Mouse (Mus musculus): Measurements from ENCODE around the gene Fggy. TPM values are rescaled to one million over a fixed set of nuclear protein-coding genes. Genes with fewer than 3 reads are reported as not detected.

Gene Fggy
- polyA plus RNA-seq, 1 experiment from 2014 or later = 11.1 TPM

- no peak overlapping the region for H3K4me2 ChIP-seq (replicated peaks; ENCODE audit: low read depth, low read length)
- no peak overlapping the region for H3K4me3 ChIP-seq (ENCODE audit: low read depth, low read length)
- no peaks in the 10 kb centered on the region for H3K4me1 ChIP-seq (replicated peaks; ENCODE audit: control insufficient read depth, insufficient read depth, low read length)
- 97% methylated on average over 3 of the region's 3 CpGs for WGBS
- DNase-seq (ENCODE audit: low spot score) (no peak), ATAC-seq (ENCODE audit: low FRiP score) (no peak)
- no peaks in the 10 kb centered on the region for H3K27me3 ChIP-seq (ENCODE audit: control insufficient read depth, insufficient read depth, low read length)
- no peaks in the 10 kb centered on the region for H3K9me3 ChIP-seq (ENCODE audit: control insufficient read depth, low read length)
- H3K36me3 ChIP-seq (ENCODE audit: control insufficient read depth, insufficient read depth, low read length) = no peaks in the 10 kb centered on the region
- H3K27ac ChIP-seq (ENCODE audit: low read depth, low read length) = no peak overlapping the region
- no peak overlapping the region for H3K9ac ChIP-seq (ENCODE audit: low read depth, low read length)
These were observed 306.1 kb downstream of the Fggy start for GRCm38 (mm10) chr4:95863500-95863803.

GRCm38 (mm10) chr4:95865251-95865650 is 307.9 kb downstream of the Fggy start:
- H3K4me3 ChIP-seq (ENCODE audit: low read depth, low read length) = no peak overlapping the region
- WGBS = 87% methylated on average over 5 of the region's 5 CpGs
- H3K4me2 ChIP-seq (replicated peaks; ENCODE audit: low read depth, low read length) = no peak overlapping the region
- DNase-seq (ENCODE audit: low spot score) (no peak), ATAC-seq (ENCODE audit: low FRiP score) (no peak)
- no peaks in the 10 kb centered on the region for H3K27me3 ChIP-seq (ENCODE audit: control insufficient read depth, insufficient read depth, low read length)
- H3K9me3 ChIP-seq (ENCODE audit: control insufficient read depth, low read length) = no peaks in the 10 kb centered on the region
- H3K9ac ChIP-seq (ENCODE audit: low read depth, low read length) = no peak overlapping the region
- no peaks in the 10 kb centered on the region for H3K4me1 ChIP-seq (replicated peaks; ENCODE audit: control insufficient read depth, insufficient read depth, low read length)
- no peaks in the 10 kb centered on the region for H3K36me3 ChIP-seq (ENCODE audit: control insufficient read depth, insufficient read depth, low read length)
- H3K27ac ChIP-seq (ENCODE audit: low read depth, low read length) = no peak overlapping the region

- Histone ChIP-seq H3K4me1 (replicated peaks; ENCODE audit: control insufficient read depth, insufficient read depth, low read length) (no peaks in the 10 kb centered on the region), H3K27me3 (ENCODE audit: control insufficient read depth, insufficient read depth, low read length) (no peaks in the 10 kb centered on the region), H3K27ac (ENCODE audit: low read depth, low read length) (no peak overlapping the region), H3K36me3 (ENCODE audit: control insufficient read depth, insufficient read depth, low read length) (no peaks in the 10 kb centered on the region), H3K4me3 (ENCODE audit: low read depth, low read length) (no peak overlapping the region), H3K9me3 (ENCODE audit: control insufficient read depth, low read length) (no peaks in the 10 kb centered on the region), H3K9ac (ENCODE audit: low read depth, low read length) (no peak overlapping the region), H3K4me2 (replicated peaks; ENCODE audit: low read depth, low read length) (no peak overlapping the region)
- ATAC-seq (ENCODE audit: low FRiP score) (no peak), DNase-seq (ENCODE audit: low spot score) (no peak)
- WGBS = 68% methylated on average over 3 of the region's 3 CpGs
These were observed 308.6 kb downstream of the Fggy start for GRCm38 (mm10) chr4:95865882-95866281.

GRCm38 (mm10) chr4:95867103-95867502 is 309.8 kb downstream of the Fggy start:
- no peak overlapping the region for H3K4me2 ChIP-seq (replicated peaks; ENCODE audit: low read depth, low read length)
- H3K9ac ChIP-seq (ENCODE audit: low read depth, low read length) = no peak overlapping the region
- H3K9me3 ChIP-seq (ENCODE audit: control insufficient read depth, low read length) = no peaks in the 10 kb centered on the region
- H3K4me3 ChIP-seq (ENCODE audit: low read depth, low read length) = no peak overlapping the region
- H3K27me3 ChIP-seq (ENCODE audit: control insufficient read depth, insufficient read depth, low read length) = no peaks in the 10 kb centered on the region
- WGBS = 93% methylated on average over 3 of the region's 3 CpGs
- no peaks in the 10 kb centered on the region for H3K4me1 ChIP-seq (replicated peaks; ENCODE audit: control insufficient read depth, insufficient read depth, low read length)
- ATAC-seq (ENCODE audit: low FRiP score) (no peak), DNase-seq (ENCODE audit: low spot score) (no peak)
- no peaks in the 10 kb centered on the region for H3K36me3 ChIP-seq (ENCODE audit: control insufficient read depth, insufficient read depth, low read length)
- no peak overlapping the region for H3K27ac ChIP-seq (ENCODE audit: low read depth, low read length)

GRCm38 (mm10) chr4:95868348-95868747 is 311.0 kb downstream of the Fggy start:
- Histone ChIP-seq H3K4me3 (ENCODE audit: low read depth, low read length) (no peak overlapping the region), H3K4me2 (replicated peaks; ENCODE audit: low read depth, low read length) (no peak overlapping the region), H3K4me1 (replicated peaks; ENCODE audit: control insufficient read depth, insufficient read depth, low read length) (no peaks in the 10 kb centered on the region), H3K9ac (ENCODE audit: low read depth, low read length) (no peak overlapping the region), H3K27ac (ENCODE audit: low read depth, low read length) (no peak overlapping the region), H3K9me3 (ENCODE audit: control insufficient read depth, low read length) (no peaks in the 10 kb centered on the region), H3K36me3 (ENCODE audit: control insufficient read depth, insufficient read depth, low read length) (no peaks in the 10 kb centered on the region), H3K27me3 (ENCODE audit: control insufficient read depth, insufficient read depth, low read length) (no peaks in the 10 kb centered on the region)
- WGBS = 82% methylated on average over 6 of the region's 6 CpGs
- DNase-seq (ENCODE audit: low spot score) (no peak), ATAC-seq (ENCODE audit: low FRiP score) (no peak)

GRCm38 (mm10) chr4:95871216-95871881 is 314.0 kb downstream of the Fggy start:
- H3K27ac ChIP-seq (ENCODE audit: low read depth, low read length) = no peak overlapping the region
- no peaks in the 10 kb centered on the region for H3K36me3 ChIP-seq (ENCODE audit: control insufficient read depth, insufficient read depth, low read length)
- H3K9ac ChIP-seq (ENCODE audit: low read depth, low read length) = no peak overlapping the region
- H3K4me1 ChIP-seq (replicated peaks; ENCODE audit: control insufficient read depth, insufficient read depth, low read length) = no peaks in the 10 kb centered on the region
- H3K4me2 ChIP-seq (replicated peaks; ENCODE audit: low read depth, low read length) = no peak overlapping the region
- no peaks in the 10 kb centered on the region for H3K27me3 ChIP-seq (ENCODE audit: control insufficient read depth, insufficient read depth, low read length)
- H3K9me3 ChIP-seq (ENCODE audit: control insufficient read depth, low read length) = no peaks in the 10 kb centered on the region
- DNase-seq (ENCODE audit: low spot score) (peak; percentile 77), ATAC-seq (ENCODE audit: low FRiP score) (no peak)
- 42% methylated on average over 6 of the region's 6 CpGs for WGBS
- H3K4me3 ChIP-seq (ENCODE audit: low read depth, low read length) = no peak overlapping the region

- Histone ChIP-seq H3K9ac (ENCODE audit: low read depth, low read length) (no peak overlapping the region), H3K4me3 (ENCODE audit: low read depth, low read length) (no peak overlapping the region), H3K27me3 (ENCODE audit: control insufficient read depth, insufficient read depth, low read length) (no peaks in the 10 kb centered on the region), H3K4me1 (replicated peaks; ENCODE audit: control insufficient read depth, insufficient read depth, low read length) (no peaks in the 10 kb centered on the region), H3K4me2 (replicated peaks; ENCODE audit: low read depth, low read length) (no peak overlapping the region), H3K36me3 (ENCODE audit: control insufficient read depth, insufficient read depth, low read length) (no peaks in the 10 kb centered on the region), H3K27ac (ENCODE audit: low read depth, low read length) (no peak overlapping the region), H3K9me3 (ENCODE audit: control insufficient read depth, low read length) (no peaks in the 10 kb centered on the region)
- 94% methylated on average over 4 of the region's 4 CpGs for WGBS
- no peak for DNase-seq (ENCODE audit: low spot score)
- no peak for ATAC-seq (ENCODE audit: low FRiP score)
These were observed 318.6 kb downstream of the Fggy start for GRCm38 (mm10) chr4:95875896-95876295.

- Histone ChIP-seq H3K27me3 (ENCODE audit: control insufficient read depth, insufficient read depth, low read length) (no peaks in the 10 kb centered on the region), H3K9me3 (ENCODE audit: control insufficient read depth, low read length) (no peaks in the 10 kb centered on the region), H3K4me2 (replicated peaks; ENCODE audit: low read depth, low read length) (no peak overlapping the region), H3K27ac (ENCODE audit: low read depth, low read length) (no peak overlapping the region), H3K4me3 (ENCODE audit: low read depth, low read length) (no peak overlapping the region), H3K36me3 (ENCODE audit: control insufficient read depth, insufficient read depth, low read length) (no peaks in the 10 kb centered on the region), H3K4me1 (replicated peaks; ENCODE audit: control insufficient read depth, insufficient read depth, low read length) (no peaks in the 10 kb centered on the region), H3K9ac (ENCODE audit: low read depth, low read length) (no peak overlapping the region)
- DNase-seq (ENCODE audit: low spot score) (no peak), ATAC-seq (ENCODE audit: low FRiP score) (no peak)
- 96% methylated on average over 4 of the region's 4 CpGs for WGBS
These were observed 320.1 kb downstream of the Fggy start for GRCm38 (mm10) chr4:95877436-95877835.

- no peak overlapping the region for H3K4me2 ChIP-seq (replicated peaks; ENCODE audit: low read depth, low read length)
- H3K4me3 ChIP-seq (ENCODE audit: low read depth, low read length) = no peak overlapping the region
- H3K9me3 ChIP-seq (ENCODE audit: control insufficient read depth, low read length) = no peaks in the 10 kb centered on the region
- WGBS = 64% methylated on average over 4 of the region's 4 CpGs
- H3K4me1 ChIP-seq (replicated peaks; ENCODE audit: control insufficient read depth, insufficient read depth, low read length) = no peaks in the 10 kb centered on the region
- H3K36me3 ChIP-seq (ENCODE audit: control insufficient read depth, insufficient read depth, low read length) = no peaks in the 10 kb centered on the region
- DNase-seq (ENCODE audit: low spot score) (no peak), ATAC-seq (ENCODE audit: low FRiP score) (no peak)
- H3K27ac ChIP-seq (ENCODE audit: low read depth, low read length) = no peak overlapping the region
- no peak overlapping the region for H3K9ac ChIP-seq (ENCODE audit: low read depth, low read length)
- no peaks in the 10 kb centered on the region for H3K27me3 ChIP-seq (ENCODE audit: control insufficient read depth, insufficient read depth, low read length)
These were observed 324.5 kb downstream of the Fggy start for GRCm38 (mm10) chr4:95881751-95882350.
